Mouse (Mus musculus): ENCODE measurements around the gene Elf2.
"Not testable (repeated sequence)": the region's sequence is repeated elsewhere in the genome, so short reads cannot be mapped to it uniquely, and the experiment has no call there.

Elf2 gene

DNA sequence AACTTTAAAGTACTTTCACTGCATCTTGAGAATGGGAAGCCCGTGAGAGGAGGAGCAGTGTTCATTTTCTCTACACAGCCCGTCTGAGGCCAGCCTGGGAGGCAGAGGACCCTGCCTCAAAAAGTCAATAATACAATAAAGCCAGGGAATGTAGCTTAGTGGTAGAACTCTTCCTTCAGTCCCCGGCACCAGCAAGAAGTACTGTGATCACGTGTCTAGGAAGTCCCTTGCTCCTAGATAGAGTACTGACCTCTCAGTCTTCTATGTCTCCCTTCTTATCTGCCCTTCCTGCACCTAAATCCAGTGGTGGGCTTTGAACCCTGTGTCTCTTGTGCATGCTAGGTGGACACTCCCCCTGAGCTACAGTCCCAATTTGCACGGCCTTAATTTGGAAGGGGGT is 109.6 kb downstream of the Elf2 start:
- no peak for DNase-seq

DNA sequence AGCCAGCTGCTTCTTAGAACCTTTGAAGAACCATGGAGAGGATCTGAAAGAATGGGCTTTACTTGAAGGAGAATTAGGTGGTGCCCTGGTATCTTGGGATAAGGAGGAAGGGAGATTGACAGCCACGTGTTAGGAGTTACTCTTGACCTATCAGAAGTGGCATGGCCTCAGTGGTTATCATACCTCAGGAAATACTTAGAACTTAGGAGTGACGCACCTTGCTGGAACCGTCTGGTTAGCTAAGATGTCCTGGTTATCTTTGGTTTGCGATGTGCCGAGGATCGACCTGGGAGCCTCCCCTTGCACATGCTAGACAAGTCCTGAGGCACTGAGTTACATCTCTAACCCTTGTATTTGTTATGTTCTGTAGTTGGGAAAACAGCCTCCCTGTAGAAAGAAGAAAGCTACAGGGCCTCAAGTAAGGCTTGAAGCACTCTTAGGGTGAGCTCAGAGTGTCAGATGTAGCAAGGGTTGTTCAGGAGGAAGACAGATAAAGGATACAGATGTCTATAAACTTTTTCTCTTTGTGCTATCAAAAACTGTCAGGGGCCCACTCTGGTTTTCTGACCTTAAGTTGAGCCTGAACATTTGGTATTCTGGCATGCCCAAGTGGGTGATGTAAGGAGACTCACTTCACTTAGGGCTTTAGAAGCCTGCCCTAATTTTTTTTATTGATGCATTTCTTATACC is 110.2 kb downstream of the Elf2 start:
- no peak for DNase-seq

DNA sequence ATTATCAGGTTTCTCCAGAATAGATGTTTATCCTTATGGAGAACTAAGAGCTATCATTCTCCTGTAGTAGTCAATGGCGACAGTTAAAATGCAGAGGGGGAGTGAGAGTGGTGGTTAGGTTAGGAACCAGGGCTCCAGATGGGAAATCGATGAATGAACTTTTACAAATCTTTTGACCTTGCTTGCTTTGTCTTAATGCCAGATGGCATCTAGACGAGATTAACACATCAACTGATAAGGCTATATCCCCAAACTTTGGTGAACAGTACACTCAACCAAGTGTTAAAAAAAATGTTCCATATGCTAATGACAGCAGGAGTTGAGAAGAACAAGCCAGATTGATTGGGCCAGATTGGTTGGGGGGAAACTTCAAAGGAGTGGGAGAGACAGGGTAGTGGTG is 111.2 kb downstream of the Elf2 start:
- no peak for DNase-seq

DNA sequence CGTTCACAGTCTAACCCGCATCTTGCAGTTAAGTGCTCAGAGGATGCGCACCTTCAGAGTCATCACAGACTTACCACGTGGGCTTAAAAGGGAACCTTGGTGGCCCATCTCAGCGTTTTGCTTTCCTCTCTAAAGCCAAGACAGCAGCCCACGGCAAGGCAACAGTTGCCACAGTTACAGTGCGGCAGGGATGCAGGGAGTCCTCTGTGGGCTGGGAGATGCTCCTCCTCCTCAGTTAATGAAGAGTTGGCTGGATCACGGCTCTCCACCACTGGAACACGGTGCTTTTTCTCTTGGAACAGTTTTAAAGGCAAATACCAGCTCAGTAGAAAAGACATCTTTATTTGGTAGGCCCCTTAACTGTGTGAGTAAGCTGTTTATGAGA is 111.7 kb downstream of the Elf2 start:
- no peak for DNase-seq

DNA sequence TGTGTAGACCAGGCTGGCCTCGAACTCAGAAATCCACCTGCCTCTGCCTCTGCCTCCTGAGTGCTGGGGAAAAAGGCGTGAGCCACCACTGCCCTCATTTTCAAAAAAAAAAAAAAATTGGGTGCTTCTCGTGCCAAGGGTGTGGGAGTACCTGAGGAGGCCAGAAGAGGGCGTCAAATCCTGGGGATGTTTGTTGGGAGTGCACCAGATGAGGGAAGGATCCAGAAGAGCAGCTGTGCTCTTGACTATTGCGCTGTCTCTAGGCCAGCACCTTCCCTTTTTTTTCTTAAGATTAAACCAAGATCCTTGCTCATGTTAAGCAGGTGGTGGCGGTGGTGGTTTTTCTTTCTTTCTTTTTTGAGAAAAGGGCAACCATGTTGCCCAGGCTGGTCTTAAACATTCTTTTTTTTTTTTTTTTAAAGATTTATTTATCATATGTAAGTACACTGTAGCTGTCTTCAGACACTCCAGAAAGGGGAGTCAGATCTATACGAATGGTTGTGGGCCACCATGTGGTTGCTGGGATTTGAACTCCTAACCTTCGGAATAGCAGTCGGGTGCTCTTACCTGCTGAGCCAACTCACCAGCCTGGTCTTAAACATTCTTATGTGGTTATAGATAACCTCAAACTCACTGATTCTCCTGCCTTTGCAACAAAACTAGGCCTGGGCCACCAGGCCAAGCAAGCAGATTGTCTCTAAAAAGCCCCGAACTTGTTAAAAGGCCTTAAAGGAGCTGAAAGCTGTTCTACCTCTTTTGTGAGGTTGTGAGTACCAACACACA is 112.2 kb downstream of the Elf2 start:
- peak; percentile 67 to 82 for DNase-seq

DNA sequence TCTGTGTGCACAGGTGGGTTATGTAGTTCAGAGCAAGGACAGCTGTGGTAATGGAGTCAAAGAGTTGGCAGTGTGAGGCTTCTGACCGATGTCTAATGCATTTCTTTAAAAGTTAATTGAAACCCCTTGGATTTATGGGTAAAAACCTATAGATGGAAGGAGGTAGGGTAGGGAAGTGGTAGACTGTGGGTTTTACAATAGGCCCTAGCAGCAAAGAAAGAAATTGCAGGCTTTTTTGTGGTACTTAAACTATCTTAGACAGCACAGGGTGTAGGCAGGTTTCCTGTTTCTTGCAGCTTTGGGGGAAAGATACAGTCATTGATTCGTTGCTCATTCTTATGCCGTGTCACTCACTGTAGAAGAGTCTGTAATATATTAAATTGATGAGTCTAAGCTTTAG is 113.9 kb downstream of the Elf2 start:
- DNase-seq, result no peak

DNA sequence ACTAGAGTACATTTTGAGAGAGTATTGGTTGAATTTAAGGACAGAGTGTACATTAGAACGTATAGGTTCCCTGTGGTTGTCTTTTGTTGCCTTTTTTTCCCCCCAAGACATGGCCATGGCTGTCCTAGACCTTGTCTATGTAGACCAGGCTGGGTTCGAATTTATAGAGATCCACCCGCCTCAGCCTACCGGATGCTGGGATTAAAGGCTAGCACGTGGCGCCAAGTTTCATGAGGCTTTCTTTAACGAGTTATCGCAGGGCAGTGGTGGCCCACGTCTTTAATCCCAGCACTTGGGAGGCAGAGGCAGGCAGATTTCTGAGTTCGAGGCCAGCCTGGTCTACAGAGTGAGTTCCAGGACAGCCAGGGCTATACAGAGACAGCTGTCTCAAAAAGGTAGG is 114.5 kb downstream of the Elf2 start:
- DNase-seq, result no peak

DNA sequence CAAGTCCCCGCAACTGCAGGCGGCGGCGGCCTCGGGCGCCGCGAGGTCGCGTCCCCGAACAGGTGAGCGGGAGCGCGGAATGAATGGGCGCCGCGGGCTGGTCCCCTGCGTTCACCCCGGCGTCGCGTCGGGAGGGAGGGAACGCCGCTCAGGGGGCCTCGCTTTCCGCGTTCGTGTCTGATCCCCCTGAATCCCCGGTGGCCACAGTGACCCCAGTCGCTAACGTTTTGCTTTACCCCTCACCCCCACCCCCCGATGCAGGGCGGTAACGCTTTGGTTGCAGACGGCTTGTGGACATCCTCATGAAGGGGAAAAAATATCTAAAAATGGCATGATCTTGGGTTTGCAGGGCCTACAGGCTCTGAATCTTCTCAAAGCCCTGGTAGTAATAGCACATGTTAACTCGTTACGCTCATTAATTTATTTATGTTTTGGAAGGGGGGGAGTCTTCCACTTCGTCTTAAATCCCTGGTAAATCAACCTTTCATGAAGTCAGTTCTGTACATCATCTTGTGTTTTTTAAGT is 115.2 kb downstream of the Elf2 start:
- DNase-seq, result no peak

DNA sequence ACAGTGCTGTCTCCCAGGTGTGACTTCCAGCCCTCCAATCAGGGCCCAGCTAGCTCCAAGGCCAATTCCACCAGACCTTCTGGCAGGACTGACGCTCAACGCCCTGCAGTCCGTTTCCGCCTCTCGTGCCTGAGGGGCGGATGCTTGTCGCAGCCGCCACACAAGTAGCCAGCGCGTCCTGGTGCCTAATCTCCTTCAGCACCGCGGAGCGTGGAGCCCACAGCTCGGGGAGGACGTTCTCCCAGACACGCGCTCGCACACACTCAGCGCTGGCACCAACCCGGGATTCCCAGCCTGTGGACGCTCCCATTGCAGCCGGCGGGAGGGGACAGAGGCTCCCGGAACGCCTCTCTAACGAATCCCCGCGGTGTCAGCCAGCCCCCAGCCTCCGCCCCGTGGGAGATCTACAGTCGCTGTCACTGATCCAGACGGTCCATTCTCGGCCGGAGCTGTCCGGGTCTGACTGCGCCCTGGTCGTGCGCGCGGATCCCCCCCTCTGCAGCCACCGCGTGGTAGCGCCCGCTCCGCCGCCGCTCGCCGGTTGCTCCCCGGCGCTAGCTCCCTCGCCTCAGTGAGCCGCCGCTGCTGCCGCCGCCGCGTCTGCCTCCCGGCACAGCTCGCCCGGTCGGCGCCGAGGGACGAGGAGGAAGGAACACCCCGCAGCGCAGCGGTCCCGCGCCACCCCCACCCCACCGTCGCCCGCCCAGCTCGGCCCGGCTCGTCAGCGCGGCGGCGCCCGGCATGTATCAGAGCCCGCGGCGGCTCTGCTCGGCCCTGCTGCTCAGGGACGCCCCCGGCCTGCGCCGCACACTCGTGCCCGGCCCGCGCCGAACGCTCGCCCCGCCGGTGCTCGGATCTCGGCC is 115.9 kb downstream of the Elf2 start, which contains the start of gene Noct:
Gene Noct, plus strand, starts transcription at position 85 of the 863 bp plus-strand sequence.
- peak; percentile 95 for DNase-seq

DNA sequence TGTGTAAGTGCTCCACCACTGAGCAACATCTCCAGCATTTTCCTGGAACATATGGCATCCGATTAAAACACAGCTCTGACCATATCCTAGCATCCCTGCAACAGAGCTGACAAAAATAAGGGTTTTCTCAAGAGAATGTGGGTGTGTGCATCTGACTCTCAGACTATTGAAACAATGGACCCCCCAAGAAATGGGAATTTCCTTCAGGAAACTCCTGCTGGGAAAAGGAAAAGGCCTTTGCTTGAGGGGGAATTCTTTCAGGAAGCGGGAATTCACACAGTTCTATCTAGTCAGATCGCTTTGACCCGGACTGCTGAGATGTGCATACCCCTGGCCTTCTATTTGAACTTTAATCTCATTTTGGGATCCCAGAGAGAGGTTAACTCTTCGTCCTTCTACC is 116.9 kb downstream of the Elf2 start:
- DNase-seq, result no peak

DNA sequence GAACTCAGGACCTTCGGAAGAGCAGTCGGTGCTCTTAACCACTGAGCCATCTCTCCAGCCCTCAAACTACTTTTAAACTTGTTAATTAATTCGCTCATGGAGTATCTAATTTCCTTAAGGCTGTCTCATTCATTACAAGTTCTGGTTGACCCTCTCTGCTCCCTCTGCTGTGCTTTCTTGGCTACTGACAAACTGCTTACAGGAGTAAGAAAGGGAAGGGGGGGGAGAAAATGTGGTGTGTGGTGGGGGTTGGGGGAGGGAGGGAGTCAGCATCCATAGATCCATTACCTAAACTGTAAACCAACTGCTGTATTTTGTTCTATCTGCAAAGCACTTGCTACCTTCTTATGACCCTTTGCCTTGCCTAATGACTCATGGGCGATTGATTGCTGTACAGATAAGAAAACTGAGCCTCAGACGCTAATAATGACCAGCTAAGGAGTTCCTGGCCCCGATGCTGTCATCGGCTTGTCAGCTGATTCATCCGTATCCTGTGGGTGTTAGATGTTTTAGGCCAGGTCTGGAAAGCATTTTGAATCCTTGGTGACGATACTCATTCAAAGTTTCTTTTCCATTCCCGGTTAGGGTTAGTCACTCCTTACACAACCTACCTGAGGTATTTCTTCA is 117.5 kb downstream of the Elf2 start:
- no peak for DNase-seq

DNA sequence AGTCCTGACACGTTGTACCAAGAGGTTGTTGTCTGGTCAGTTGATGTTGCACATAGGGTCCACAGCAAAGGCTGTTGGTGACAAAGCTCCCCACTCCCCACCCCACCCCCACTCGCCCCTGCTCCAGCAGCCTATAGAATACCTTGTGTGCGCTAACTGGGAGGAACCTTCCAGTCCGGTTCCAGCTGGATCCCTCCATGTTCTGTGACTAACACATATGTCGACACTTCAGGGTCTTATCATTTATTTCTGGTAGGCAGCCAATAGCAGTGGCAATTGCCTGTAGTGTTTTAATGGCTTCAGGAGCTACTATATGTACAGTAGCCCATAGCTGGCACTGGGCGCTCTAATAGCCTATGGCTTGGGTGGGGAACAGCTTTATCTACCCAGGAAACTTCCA is 118.2 kb downstream of the Elf2 start:
- no peak for DNase-seq

DNA sequence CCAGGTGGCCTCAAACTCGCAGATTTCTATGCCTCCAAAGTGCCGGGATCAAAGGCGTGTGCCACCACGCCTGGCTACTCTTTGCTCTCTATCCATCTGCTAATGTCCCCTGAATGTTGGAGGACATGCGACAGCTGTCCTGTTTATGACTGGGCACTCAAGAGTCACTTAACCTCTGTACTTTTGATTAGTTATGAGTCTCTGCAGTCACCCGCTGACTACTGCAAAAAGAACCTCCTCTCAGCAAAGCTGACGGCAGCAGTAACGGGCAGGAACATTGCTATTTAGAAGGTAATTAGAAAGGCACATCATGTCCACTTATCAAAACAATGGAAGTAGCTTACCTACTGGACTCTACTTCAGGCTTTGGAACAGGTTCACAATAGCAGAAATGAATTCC is 118.6 kb downstream of the Elf2 start:
- no peak for DNase-seq

DNA sequence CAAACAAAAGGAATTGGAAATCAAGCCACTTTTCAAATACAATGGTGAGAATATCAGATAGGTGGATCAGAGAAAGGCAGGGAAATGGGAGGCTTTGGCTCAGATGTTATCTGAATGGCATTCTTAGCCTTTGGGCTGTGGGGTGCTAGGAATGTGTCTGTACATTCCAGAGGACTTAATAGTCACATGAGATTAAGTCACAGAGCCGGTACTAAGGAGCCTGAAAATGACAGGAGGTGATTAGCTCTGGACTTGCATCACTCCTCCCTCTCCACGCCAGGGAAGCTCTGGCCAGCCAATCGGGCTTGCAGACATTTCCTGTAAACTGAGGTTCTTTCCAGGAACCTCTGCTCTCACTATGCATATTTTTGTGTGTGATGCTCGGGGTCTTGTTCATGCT is 119.6 kb downstream of the Elf2 start:
- DNase-seq, result no peak

DNA sequence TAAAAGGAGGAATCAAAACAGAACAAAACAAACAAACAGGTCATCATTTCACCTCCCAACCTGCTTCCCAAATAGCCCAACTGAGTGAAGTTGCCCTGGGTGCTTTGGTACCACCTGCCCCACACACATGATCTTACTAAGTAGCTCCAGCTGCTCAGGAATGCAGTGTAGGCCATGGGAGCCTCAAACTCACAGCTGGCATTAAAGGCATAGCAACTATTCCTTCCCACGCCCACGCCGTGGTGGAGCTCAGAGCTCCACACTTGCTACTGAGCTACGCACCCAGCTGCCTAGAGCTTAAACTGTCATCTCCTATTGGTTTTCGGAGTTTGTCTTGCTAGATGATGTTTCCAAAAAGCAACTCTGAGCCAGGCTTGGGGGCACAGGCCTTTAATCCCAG is 121.2 kb downstream of the Elf2 start:
- no peak for DNase-seq

DNA sequence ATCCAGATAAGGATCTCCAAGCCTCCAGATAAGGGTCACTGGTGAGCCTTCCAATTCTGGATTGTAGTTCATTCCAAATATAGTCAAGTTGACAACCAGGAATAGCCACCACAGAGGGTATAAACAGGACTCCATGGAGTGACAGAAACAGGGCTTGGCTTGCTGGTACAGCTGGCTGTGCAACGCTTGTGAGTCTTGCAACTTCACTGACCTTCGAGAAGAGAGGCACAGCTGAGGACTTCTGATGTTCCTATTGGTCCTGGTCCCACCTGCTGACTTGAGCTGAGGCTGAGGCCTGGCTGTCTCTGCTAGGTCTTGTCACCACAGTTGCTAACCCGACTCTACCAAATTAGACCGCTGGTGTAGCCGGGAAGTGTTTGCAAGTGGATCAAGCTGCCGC is 122.1 kb downstream of the Elf2 start:
- not testable (repeated sequence) for DNase-seq

DNA sequence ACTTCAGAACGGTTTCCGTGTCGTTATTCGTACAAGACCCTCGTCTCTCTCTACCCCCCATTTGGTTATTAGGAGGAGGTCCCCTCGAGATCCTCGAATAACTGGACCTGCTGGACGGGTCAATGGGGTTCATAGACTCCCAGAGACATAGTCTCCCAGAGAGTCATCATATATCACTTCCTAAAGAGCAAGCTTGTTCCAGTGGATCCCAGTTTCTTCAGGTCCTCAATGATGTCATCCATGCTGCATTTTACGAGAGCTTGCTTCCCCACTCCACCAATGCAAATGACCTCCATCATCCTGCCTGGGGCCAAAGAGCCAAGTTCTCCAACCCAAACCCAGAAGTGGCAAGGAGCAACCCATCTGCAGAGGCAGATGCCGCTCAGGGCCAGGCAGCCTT is 124.1 kb downstream of the Elf2 start:
- not testable (repeated sequence) for DNase-seq

DNA sequence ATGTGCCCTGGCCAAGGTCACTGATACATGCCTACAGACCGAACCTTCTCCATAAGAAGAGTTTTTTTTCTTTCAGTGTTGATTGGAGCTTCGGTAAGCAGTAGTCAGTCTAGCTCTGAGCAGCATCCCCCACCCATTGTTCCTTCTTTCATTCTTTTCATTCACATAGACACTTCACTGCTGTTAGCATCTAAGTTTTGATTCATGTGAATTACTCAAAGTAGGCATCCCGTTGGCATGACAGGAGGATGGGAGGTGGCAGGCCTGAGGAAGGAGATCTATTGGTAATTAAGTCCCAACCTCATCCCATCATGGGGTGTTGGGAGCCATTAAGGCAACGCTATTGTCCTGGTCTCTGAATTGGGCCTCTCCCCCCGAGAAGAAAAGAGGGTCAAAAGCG is 124.8 kb downstream of the Elf2 start:
- no peak for DNase-seq

DNA sequence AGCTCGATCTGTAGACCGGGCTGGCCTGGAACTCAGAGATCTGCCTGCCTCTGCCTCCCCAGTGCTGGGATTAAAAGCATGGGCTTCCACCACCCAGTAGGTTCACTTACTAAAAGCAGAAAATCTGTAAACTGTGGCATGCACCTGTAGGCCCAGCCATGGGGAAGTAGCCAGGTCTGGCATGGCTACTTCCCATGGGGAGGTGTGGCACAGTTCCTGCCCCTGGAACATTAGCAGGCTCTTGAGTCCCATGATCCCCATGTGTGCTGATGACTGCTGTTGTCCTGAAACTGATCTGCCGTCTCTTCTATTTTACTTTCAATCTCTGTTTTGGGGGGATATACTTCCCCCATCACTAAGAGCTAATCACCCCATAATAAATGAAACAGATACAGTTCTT is 127.4 kb downstream of the Elf2 start:
- DNase-seq, result no peak

DNA sequence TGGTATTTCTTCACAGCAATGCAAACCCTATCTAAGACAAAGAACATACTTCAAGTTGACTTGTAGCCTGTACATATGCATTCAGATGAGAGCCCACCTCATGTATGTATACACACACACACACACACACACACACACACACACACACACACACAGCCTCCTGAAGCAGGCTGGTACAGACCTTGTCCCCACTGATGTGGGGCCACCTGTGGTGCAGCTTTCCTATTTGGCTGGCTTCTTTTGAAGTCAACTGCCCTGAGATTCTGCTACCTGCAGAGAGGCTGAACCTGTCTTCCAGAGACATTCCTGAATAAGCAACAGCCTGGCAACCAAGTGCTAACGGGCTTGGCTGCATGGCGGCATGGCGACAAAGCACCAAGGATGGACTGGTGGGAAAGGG is 130.0 kb downstream of the Elf2 start:
- no peak for DNase-seq

DNA sequence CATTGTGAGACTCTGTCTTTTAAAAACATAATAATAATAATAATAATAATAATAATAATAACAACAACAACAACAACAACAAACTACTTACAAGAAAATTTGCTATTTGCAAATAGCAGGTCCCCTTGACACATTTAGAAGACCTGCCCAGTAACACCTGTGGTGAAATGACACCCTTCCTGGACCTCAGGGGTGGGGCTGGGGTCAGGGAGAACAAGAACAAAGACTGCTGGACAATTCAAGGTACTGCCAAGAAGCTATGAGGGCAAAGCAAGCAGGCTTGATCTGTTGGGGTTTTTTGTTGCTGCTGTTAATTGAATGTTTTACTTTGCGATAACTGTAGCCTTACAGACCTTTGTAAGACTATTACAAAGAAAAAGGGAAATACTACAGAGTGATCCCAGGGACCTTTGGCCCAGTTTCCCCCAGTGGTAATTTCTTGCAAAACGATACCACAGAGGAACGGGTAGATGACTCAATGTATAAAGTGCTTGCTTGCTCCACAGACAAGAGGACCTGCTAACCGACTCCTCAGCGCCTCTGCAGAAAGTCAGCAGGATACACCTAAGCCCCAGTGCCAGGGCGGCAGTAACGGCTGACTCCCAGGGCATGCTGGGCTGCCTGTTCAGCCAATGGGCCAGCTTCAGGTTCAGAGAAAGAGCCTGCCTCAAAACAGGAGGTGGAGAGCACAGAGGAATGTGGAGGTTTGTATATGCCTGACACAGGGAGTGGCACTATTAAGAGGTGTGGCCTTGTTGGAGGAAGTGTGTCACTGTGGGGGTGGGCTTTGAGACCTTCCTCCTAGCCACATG is 130.8 kb downstream of the Elf2 start:
- DNase-seq, result no peak

DNA sequence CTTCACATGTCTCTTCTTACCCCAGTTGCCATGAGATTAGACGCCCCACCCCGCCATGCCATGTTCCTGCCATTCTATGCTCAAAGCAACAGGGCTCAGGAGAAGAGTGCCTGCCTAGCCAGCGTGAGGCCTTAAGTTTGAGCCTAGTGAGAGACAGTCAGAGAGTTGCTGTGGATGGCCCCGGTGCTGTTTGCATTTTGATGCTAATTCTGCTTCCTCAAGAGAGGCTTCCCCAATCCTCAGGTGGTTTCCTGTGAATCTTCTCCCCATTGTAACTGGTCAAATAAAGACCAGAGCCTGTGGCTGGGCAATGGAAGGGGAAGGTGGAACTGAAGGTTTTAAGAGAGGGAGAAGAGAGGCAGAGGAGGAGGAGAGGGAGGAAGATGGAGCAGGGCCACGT is 131.8 kb downstream of the Elf2 start:
- DNase-seq, result no peak
